Mouse (Mus musculus) forebrain, embryonic 14.5 days (tissue): ENCODE results near the gene Map3k14. TPM values are rescaled to one million over a fixed set of nuclear protein-coding genes. Genes with fewer than 3 reads are reported as not detected.
"Not testable (repeated sequence)": the region's sequence is repeated elsewhere in the genome, so short reads cannot be mapped to it uniquely, and the experiment has no call there.

ENCODE experiments used
- ATAC-seq: fragments of 200-750 bp; cut with Nextera tagmentation; 2 replicates; pipeline ENCODE4 v1.8.0; 2017; ENCODE audit warnings: mild to moderate bottlenecking, moderate library complexity
- DNase-seq: peaks from one replicate; pipeline ENCODE4 v3.0.0-alpha.2; 2015; ENCODE audit warnings: low spot score
- H3K27ac ChIP-seq: fragments of 300-500 bp; sonication (generic); 2 replicates; pipeline ENCODE4 v1.5.1; 2014; ENCODE audit warnings: low read depth, mild to moderate bottlenecking, control low read depth, low read length, moderate library complexity
- H3K27me3 ChIP-seq: fragments of 300-500 bp; sonication (generic); replicated peaks from 2 replicates; pipeline ENCODE4 v1.6.1; 2014; ENCODE audit warnings: low read length, control low read depth, mixed read lengths; ENCODE audit not compliant: control insufficient read depth, insufficient read depth
- H3K36me3 ChIP-seq: fragments of 300-500 bp; sonication (generic); 2 replicates; pipeline ENCODE4 v1.6.1; 2014; ENCODE audit warnings: low read length, control low read depth; ENCODE audit not compliant: control insufficient read depth, insufficient read depth
- H3K4me1 ChIP-seq: fragments of 300-500 bp; sonication (generic); 2 replicates; pipeline ENCODE4 v1.6.1; 2014; ENCODE audit warnings: antibody characterized with exemption, low read length, control low read depth; ENCODE audit not compliant: control insufficient read depth, insufficient read depth
- H3K4me2 ChIP-seq: fragments of 300-500 bp; sonication (generic); 2 replicates; pipeline ENCODE4 v1.6.1; 2014; ENCODE audit warnings: mild to moderate bottlenecking, control low read depth, low read length
- H3K4me3 ChIP-seq: fragments of 300-500 bp; sonication (generic); 2 replicates; pipeline ENCODE4 v1.5.1; 2014; ENCODE audit warnings: low read depth, low read length, control low read depth
- H3K9ac ChIP-seq: fragments of 300-500 bp; sonication (generic); 2 replicates; pipeline ENCODE4 v1.6.1; 2014; ENCODE audit warnings: mild to moderate bottlenecking, low read length, control low read depth, moderate library complexity
- H3K9me3 ChIP-seq: fragments of 300-500 bp; sonication (generic); replicated peaks from 2 replicates; pipeline ENCODE4 v1.6.1; 2016; ENCODE audit warnings: low read length, control low read depth, mixed read lengths; ENCODE audit not compliant: control insufficient read depth
- WGBS: fragments of 180-500 bp; shearing (Covaris S2); extraction: QIAGEN DNeasy Blood & Tissue Kit; methylation state at CpG from one replicate; pipeline ENCODE4 v1.1.7; 2014; 5-methylcytosine and 5-hydroxymethylcytosine counted together
- polyA plus RNA-seq: library from polyadenylated mRNA; unstranded; fragments of >200 nt; fragmentation: Nextera tagmentation; extraction: Ambion mirVana; gene quantifications from 2 replicates; pipeline ENCODE4 v1.2.1, GENCODE M21; 2014

Map3k14 gene
- polyA plus RNA-seq, 1 experiment from 2014 or later, result 1.7 TPM

- no peaks in the 10 kb centered on the region for H3K27me3 ChIP-seq
- no peaks in the 10 kb centered on the region for H3K36me3 ChIP-seq
- no peak overlapping the region for H3K4me3 ChIP-seq
- DNase-seq, result no peak
- H3K9me3 ChIP-seq, result no peaks in the 10 kb centered on the region
- no peak overlapping the region for H3K9ac ChIP-seq
- H3K4me1 ChIP-seq, result no peaks in the 10 kb centered on the region
- no peak overlapping the region for H3K27ac ChIP-seq
- H3K4me2 ChIP-seq, result no peak overlapping the region
- no peak for ATAC-seq
- WGBS, result 87% methylated on average over 9 of the region's 9 CpGs
Measured at GRCm38 (mm10) chr11:103304525-103304924, 37.3 kb upstream of the Map3k14 start.

- Histone ChIP-seq H3K36me3 (no peaks in the 10 kb centered on the region), H3K4me2 (no peak overlapping the region), H3K4me3 (no peak overlapping the region), H3K27me3 (no peaks in the 10 kb centered on the region), H3K27ac (no peak overlapping the region), H3K4me1 (0 out of 2 replicates have a peak, but pooled peaks cover 2% of the 10 kb centered on the region), H3K9ac (no peak overlapping the region), H3K9me3 (no peaks in the 10 kb centered on the region)
- DNase-seq, result no peak
- 94% methylated on average over 7 of the region's 7 CpGs for WGBS
- no peak for ATAC-seq
Measured at GRCm38 (mm10) chr11:103294772-103295171, 27.5 kb upstream of the Map3k14 start.

GRCm38 (mm10) chr11:103294066-103294465 lies 26.8 kb upstream of the Map3k14 start:
- ATAC-seq (no peak), DNase-seq (no peak)
- H3K9ac ChIP-seq, result no peak overlapping the region
- H3K4me3 ChIP-seq, result no peak overlapping the region
- H3K4me2 ChIP-seq, result no peak overlapping the region
- WGBS, result 90% methylated on average over 6 of the region's 6 CpGs
- no peak overlapping the region for H3K27ac ChIP-seq
- H3K4me1 ChIP-seq, result 0 out of 2 replicates have a peak, but pooled peaks cover 2% of the 10 kb centered on the region
- no peaks in the 10 kb centered on the region for H3K9me3 ChIP-seq
- no peaks in the 10 kb centered on the region for H3K36me3 ChIP-seq
- H3K27me3 ChIP-seq, result no peaks in the 10 kb centered on the region

- WGBS, result 77% methylated on average over 5 of the region's 5 CpGs
- H3K27ac ChIP-seq, result no peak overlapping the region
- no peak overlapping the region for H3K4me3 ChIP-seq
- DNase-seq (no peak), ATAC-seq (no peak)
- H3K27me3 ChIP-seq, result no peaks in the 10 kb centered on the region
- no peak overlapping the region for H3K4me2 ChIP-seq
- no peak overlapping the region for H3K9ac ChIP-seq
- 0 out of 2 replicates have a peak, but pooled peaks cover 2% of the 10 kb centered on the region for H3K4me1 ChIP-seq
- no peaks in the 10 kb centered on the region for H3K9me3 ChIP-seq
- H3K36me3 ChIP-seq, result no peaks in the 10 kb centered on the region
Measured at GRCm38 (mm10) chr11:103292890-103293287, 25.6 kb upstream of the Map3k14 start.

GRCm38 (mm10) chr11:103292152-103292889 lies 25.0 kb upstream of the Map3k14 start:
- Histone ChIP-seq H3K27me3 (no peaks in the 10 kb centered on the region), H3K9ac (no peak overlapping the region), H3K4me3 (no peak overlapping the region), H3K4me1 (0 out of 2 replicates have a peak, but pooled peaks cover 2% of the 10 kb centered on the region), H3K36me3 (no peaks in the 10 kb centered on the region), H3K4me2 (no peak overlapping the region), H3K9me3 (no peaks in the 10 kb centered on the region), H3K27ac (no peak overlapping the region)
- ATAC-seq (no peak), DNase-seq (peak; percentile 49)
- WGBS, result 16% methylated on average over 14 of the region's 14 CpGs

GRCm38 (mm10) chr11:103290841-103291240 lies 23.6 kb upstream of the Map3k14 start:
- not testable (repeated sequence) for DNase-seq, H3K4me2 ChIP-seq, H3K9ac ChIP-seq, ATAC-seq, H3K4me3 ChIP-seq, H3K27ac ChIP-seq, H3K4me1 ChIP-seq, H3K36me3 ChIP-seq, H3K27me3 ChIP-seq, H3K9me3 ChIP-seq
- 94% methylated on average over 7 of the region's 7 CpGs for WGBS

GRCm38 (mm10) chr11:103288291-103288963 lies 21.2 kb upstream of the Map3k14 start:
- Histone ChIP-seq H3K9me3 (no peaks in the 10 kb centered on the region), H3K9ac (no peak overlapping the region), H3K4me3 (no peak overlapping the region), H3K36me3 (no peaks in the 10 kb centered on the region), H3K27me3 (no peaks in the 10 kb centered on the region), H3K27ac (no peak overlapping the region), H3K4me1 (0 out of 2 replicates have a peak, but pooled peaks cover 2% of the 10 kb centered on the region), H3K4me2 (no peak overlapping the region)
- 81% methylated on average over 16 of the region's 16 CpGs for WGBS
- DNase-seq (no peak), ATAC-seq (no peak)

GRCm38 (mm10) chr11:103286910-103287309 lies 19.6 kb upstream of the Map3k14 start:
- Histone ChIP-seq H3K4me1 (no peaks in the 10 kb centered on the region), H3K27ac (no peak overlapping the region), H3K4me3 (no peak overlapping the region), H3K9ac (no peak overlapping the region), H3K9me3 (no peaks in the 10 kb centered on the region), H3K27me3 (no peaks in the 10 kb centered on the region), H3K4me2 (no peak overlapping the region), H3K36me3 (no peaks in the 10 kb centered on the region)
- DNase-seq (no peak), ATAC-seq (no peak)
- 98% methylated on average over 5 of the region's 5 CpGs for WGBS

GRCm38 (mm10) chr11:103285951-103286350 lies 18.7 kb upstream of the Map3k14 start:
- no peak for DNase-seq
- no peak overlapping the region for H3K4me3 ChIP-seq
- WGBS, result 60% methylated on average over 6 of the region's 6 CpGs

More at GRCm38 (mm10) chr11:103285951-103286350, 18.7 kb upstream of the Map3k14 start:
- Histone ChIP-seq H3K4me2 (no peak overlapping the region), H3K9me3 (no peaks in the 10 kb centered on the region), H3K4me1 (no peaks in the 10 kb centered on the region), H3K36me3 (no peaks in the 10 kb centered on the region), H3K9ac (no peak overlapping the region), H3K27me3 (no peaks in the 10 kb centered on the region), H3K27ac (no peak overlapping the region)
- ATAC-seq, result no peak
